Mouse (Mus musculus): ENCODE data around the gene Hspbp1. TPM values are rescaled to one million over a fixed set of nuclear protein-coding genes. Genes with fewer than 3 reads are reported as not detected.

Hspbp1 gene
- total RNA-seq, 4 experiments from 2014 or later = 83.7 to 95.5 (median 89.4) TPM

- no peak for DNase-seq (ENCODE audit: low spot score in 2 of 2)
Observed at GRCm38 (mm10) chr7:4668506-4668905, 16.4 kb downstream of the Hspbp1 start.

- no peak for DNase-seq (ENCODE audit: low spot score in 2 of 2)
Observed at GRCm38 (mm10) chr7:4666871-4667270, 18.0 kb downstream of the Hspbp1 start.

- DNase-seq (ENCODE audit: low spot score in 2 of 2) = no peak
Observed at GRCm38 (mm10) chr7:4663742-4664141, 21.1 kb downstream of the Hspbp1 start.

- no peak for DNase-seq (ENCODE audit: low spot score in 2 of 2)
Observed at GRCm38 (mm10) chr7:4663179-4663578, 21.7 kb downstream of the Hspbp1 start.

- DNase-seq (ENCODE audit: low spot score in 2 of 2) = no peak
Observed at GRCm38 (mm10) chr7:4659911-4660443, 24.9 kb downstream of the Hspbp1 start.

GRCm38 (mm10) chr7:4658912-4659551 is 25.8 kb downstream of the Hspbp1 start, which contains the start of gene Ppp6r1:
Ppp6r1 (minus strand) TSS chr7:4659019.
- peak; percentile 91 to 97 for DNase-seq (ENCODE audit: low spot score in 2 of 2)

- DNase-seq (ENCODE audit: low spot score in 2 of 2) = no peak
Observed at GRCm38 (mm10) chr7:4658128-4658907, 26.6 kb downstream of the Hspbp1 start.

GRCm38 (mm10) chr7:4657521-4658127 is 27.2 kb downstream of the Hspbp1 start:
- DNase-seq (ENCODE audit: low spot score in 2 of 2) = peak in 1 of 2 experiments; percentile 65

- DNase-seq (ENCODE audit: low spot score in 2 of 2) = no peak
Observed at GRCm38 (mm10) chr7:4656818-4657217, 28.1 kb downstream of the Hspbp1 start.

- no peak for DNase-seq (ENCODE audit: low spot score in 2 of 2)
Observed at GRCm38 (mm10) chr7:4655916-4656315, 29.0 kb downstream of the Hspbp1 start.

- DNase-seq (ENCODE audit: low spot score in 2 of 2) = no peak
Observed at GRCm38 (mm10) chr7:4655393-4655792, 29.5 kb downstream of the Hspbp1 start.

- no peak for DNase-seq (ENCODE audit: low spot score in 2 of 2)
Observed at GRCm38 (mm10) chr7:4654221-4654620, 30.6 kb downstream of the Hspbp1 start.

- DNase-seq (ENCODE audit: low spot score in 2 of 2) = no peak
Observed at GRCm38 (mm10) chr7:4653780-4654179, 31.1 kb downstream of the Hspbp1 start.

GRCm38 (mm10) chr7:4653351-4653750 is 31.5 kb downstream of the Hspbp1 start:
- no peak for DNase-seq (ENCODE audit: low spot score in 2 of 2)

GRCm38 (mm10) chr7:4652726-4653125 is 32.1 kb downstream of the Hspbp1 start:
- no peak for DNase-seq (ENCODE audit: low spot score in 2 of 2)

GRCm38 (mm10) chr7:4651581-4651980 is 33.3 kb downstream of the Hspbp1 start:
- DNase-seq (ENCODE audit: low spot score in 2 of 2) = no peak

GRCm38 (mm10) chr7:4647992-4648391 is 36.9 kb downstream of the Hspbp1 start:
- no peak for DNase-seq (ENCODE audit: low spot score in 2 of 2)

GRCm38 (mm10) chr7:4647291-4647690 is 37.6 kb downstream of the Hspbp1 start:
- no peak for DNase-seq (ENCODE audit: low spot score in 2 of 2)

GRCm38 (mm10) chr7:4646806-4647205 is 38.1 kb downstream of the Hspbp1 start:
- no peak for DNase-seq (ENCODE audit: low spot score in 2 of 2)

- DNase-seq (ENCODE audit: low spot score in 2 of 2) = no peak
Observed at GRCm38 (mm10) chr7:4643225-4643624, 41.6 kb downstream of the Hspbp1 start.

GRCm38 (mm10) chr7:4641956-4642355 is 42.9 kb downstream of the Hspbp1 start:
- DNase-seq (ENCODE audit: low spot score in 2 of 2) = no peak

GRCm38 (mm10) chr7:4641155-4641554 is 43.7 kb downstream of the Hspbp1 start:
- no peak for DNase-seq (ENCODE audit: low spot score in 2 of 2)
